Mouse (Mus musculus) Patski (cell line): ENCODE data around the gene Frs2. TPM values are rescaled to one million over a fixed set of nuclear protein-coding genes. Genes with fewer than 3 reads are reported as not detected.

ENCODE experiments used
- ATAC-seq: fragments of 100-300 bp; one replicate; pipeline ENCODE4 v1.8.0; 2021
- CTCF ChIA-PET: fragments of 350-600 bp; sonication (Branson Sonifier 250); formaldehyde crosslinking; loops from one replicate; lab custom pipeline; 2022; ENCODE audit warnings: inconsistent platforms; lab: Charles Lee
- POLR2A ChIA-PET: fragments of 350-600 bp; sonication (Branson Sonifier 250); formaldehyde crosslinking; loops from one replicate; lab custom pipeline; 2022; ENCODE audit warnings: antibody characterized with exemption, inconsistent platforms; lab: Charles Lee
- DNase-seq: peaks from one replicate; pipeline ENCODE4 v3.0.0-alpha.2; 2011; ENCODE audit warnings: low read depth, low spot score
- H3K27me3 ChIP-seq: fragments of 371-371 bp; one replicate; pipeline ENCODE4 v1.5.1; 2021
- CTCF ChIP-seq: fragments of 100-300 bp; IDR thresholded peaks from one replicate; pipeline ENCODE4 v1.5.1; 2021
- in situ Hi-C: fragments of 300-500 bp; cut with MboI; formaldehyde crosslinking; loops from 3 replicates; pipeline ENCODE4 v1.11.1; 2018; ENCODE audit warnings: low pct_unique_long_range_greater_than_20kb, mixed read lengths
- polyA plus RNA-seq: library from polyadenylated mRNA; unstranded; gene quantifications from one replicate; pipeline ENCODE4 v1.2.3, GENCODE M21; 2021

Frs2 gene
- polyA plus RNA-seq, 1 experiment from 2014 or later = 16.4 TPM

- POLR2A ChIA-PET = no interaction called here
- TF ChIP-seq CTCF = no peak
These were observed 43.3 kb downstream of the Frs2 start for GRCm38 (mm10) chr10:117105015-117105414.

GRCm38 (mm10) chr10:117103854-117104598 lies 44.3 kb downstream of the Frs2 start:
- in situ Hi-C loops = no loop called here
- CTCF ChIA-PET = interaction anchor here (1.3 to 1.6 kb wide), 2 partner anchors 9 to 11 kb away, joined by 3 to 4 read pairs; no protein-coding TSS in a partner anchor
- no peaks in the 10 kb centered on the region for H3K27me3 ChIP-seq
- ATAC-seq (no peak), DNase-seq (no peak)
- no peak for TF ChIP-seq CTCF
- POLR2A ChIA-PET = interaction anchor here (0.5 kb wide), 1 partner anchor 47 kb away, joined by 3 read pairs; no protein-coding TSS in a partner anchor

More at GRCm38 (mm10) chr10:117105015-117105414, 43.3 kb downstream of the Frs2 start:
- ATAC-seq (no peak), DNase-seq (no peak)
- in situ Hi-C loops = no loop called here
- no peaks in the 10 kb centered on the region for H3K27me3 ChIP-seq
- CTCF ChIA-PET = interaction anchor here (1.1 to 1.6 kb wide), 2 partner anchors 10 to 11 kb away, joined by 3 to 4 read pairs; no protein-coding TSS in a partner anchor

GRCm38 (mm10) chr10:117100175-117100574 lies 48.2 kb downstream of the Frs2 start:
- ChIA-PET CTCF (no interaction called here), POLR2A (no interaction called here)
- in situ Hi-C loops = no loop called here
- DNase-seq (no peak), ATAC-seq (no peak)
- no peaks in the 10 kb centered on the region for H3K27me3 ChIP-seq
- TF ChIP-seq CTCF = no peak

- H3K27me3 ChIP-seq = no peaks in the 10 kb centered on the region
- ATAC-seq = no peak
- in situ Hi-C loops = no loop called here
- TF ChIP-seq CTCF = no peak
- CTCF ChIA-PET = no interaction called here
- DNase-seq = no peak
- POLR2A ChIA-PET = no interaction called here
These were observed 51.1 kb downstream of the Frs2 start for GRCm38 (mm10) chr10:117097116-117097698.

- TF ChIP-seq CTCF = no peak
- ChIA-PET CTCF (no interaction called here), POLR2A (no interaction called here)
- H3K27me3 ChIP-seq = no peaks in the 10 kb centered on the region
- in situ Hi-C loops = no loop called here
- DNase-seq (no peak), ATAC-seq (no peak)
These were observed 52.2 kb downstream of the Frs2 start for GRCm38 (mm10) chr10:117096096-117096495.

GRCm38 (mm10) chr10:117094504-117095329 lies 53.6 kb downstream of the Frs2 start:
- ChIA-PET CTCF (interaction anchor here (1.0 kb wide), 1 partner anchor 44 kb away, joined by 3 read pairs; no protein-coding TSS in a partner anchor), POLR2A (interaction anchor here (1.2 kb wide), 1 partner anchor 23 kb away, joined by 5 read pairs; no protein-coding TSS in a partner anchor)
- ATAC-seq (no peak), DNase-seq (no peak)
- in situ Hi-C loops = no loop called here
- no peak for TF ChIP-seq CTCF
- no peaks in the 10 kb centered on the region for H3K27me3 ChIP-seq

- ChIA-PET CTCF (interaction anchor here (0.7 to 0.8 kb wide), 2 partner anchors 27 to 127 kb away, joined by 3 read pairs; no protein-coding TSS in a partner anchor), POLR2A (interaction anchor here (1.5 kb wide), 1 partner anchor 55 kb away, joined by 3 read pairs; no protein-coding TSS in a partner anchor)
- ATAC-seq = no peak
- TF ChIP-seq CTCF = no peak
- peak; percentile 4 for DNase-seq
- no peaks in the 10 kb centered on the region for H3K27me3 ChIP-seq
- in situ Hi-C loops = no loop called here
These were observed 58.7 kb downstream of the Frs2 start for GRCm38 (mm10) chr10:117089628-117090027.

GRCm38 (mm10) chr10:117081914-117082359 lies 66.4 kb downstream of the Frs2 start:
- DNase-seq = no peak
- CTCF ChIA-PET = no interaction called here
- ATAC-seq = no peak
- in situ Hi-C loops = no loop called here
- TF ChIP-seq CTCF = no peak
- H3K27me3 ChIP-seq = no peaks in the 10 kb centered on the region
- POLR2A ChIA-PET = no interaction called here

GRCm38 (mm10) chr10:117081326-117081725 lies 67.0 kb downstream of the Frs2 start:
- no peak for TF ChIP-seq CTCF
- no peak for DNase-seq
- no peaks in the 10 kb centered on the region for H3K27me3 ChIP-seq
- POLR2A ChIA-PET = interaction anchor here (0.7 kb wide), 1 partner anchor 60 kb away, joined by 3 read pairs; no protein-coding TSS in a partner anchor
- CTCF ChIA-PET = no interaction called here
- no peak for ATAC-seq
- in situ Hi-C loops = no loop called here

- no peaks in the 10 kb centered on the region for H3K27me3 ChIP-seq
- peak; percentile 47 for ATAC-seq
These were observed 70.0 kb downstream of the Frs2 start for GRCm38 (mm10) chr10:117078284-117078683.

More at GRCm38 (mm10) chr10:117078284-117078683, 70.0 kb downstream of the Frs2 start:
- in situ Hi-C loops = no loop called here
- DNase-seq = no peak
- CTCF ChIA-PET = interaction anchor here (1.0 to 1.2 kb wide), 2 partner anchors 12 to 133 kb away, joined by 4 to 5 read pairs; no protein-coding TSS in a partner anchor
- peak; percentile 68 for TF ChIP-seq CTCF
- POLR2A ChIA-PET = no interaction called here
